Mouse (Mus musculus) forebrain, embryonic 10.5 days (tissue): ENCODE results near the gene Gm10320. TPM values are rescaled to one million over a fixed set of nuclear protein-coding genes. Genes with fewer than 3 reads are reported as not detected.

Experiments
- DNase-seq: peaks from one replicate; pipeline ENCODE4 v3.0.0-alpha.2; 2017; ENCODE audit warnings: low spot score; ENCODE audit errors: extremely low spot score
- H3K27ac ChIP-seq: fragments of 300-500 bp; sonication (generic); 2 replicates; pipeline ENCODE4 v1.5.1; 2016; ENCODE audit warnings: mild to moderate bottlenecking
- H3K27me3 ChIP-seq: fragments of 300-500 bp; sonication (generic); 2 replicates; pipeline ENCODE4 v1.6.1; 2016; ENCODE audit warnings: mild to moderate bottlenecking; ENCODE audit not compliant: poor library complexity, severe bottlenecking
- H3K36me3 ChIP-seq: fragments of 300-500 bp; sonication (generic); replicated peaks from 2 replicates; pipeline ENCODE4 v1.6.1; 2016; ENCODE audit warnings: mild to moderate bottlenecking, moderate library complexity
- H3K4me1 ChIP-seq: fragments of 300-500 bp; sonication (generic); 2 replicates; pipeline ENCODE4 v1.6.1; 2016
- H3K4me3 ChIP-seq: fragments of 300-500 bp; sonication (generic); 2 replicates; pipeline ENCODE4 v1.5.1; 2016; ENCODE audit warnings: mild to moderate bottlenecking, moderate library complexity
- H3K9me3 ChIP-seq: fragments of 300-500 bp; sonication (generic); 2 replicates; pipeline ENCODE4 v1.6.1; 2016; ENCODE audit warnings: mild to moderate bottlenecking, moderate library complexity
- WGBS: fragments of 180-500 bp; shearing (Covaris S2); methylation state at CpG from one replicate; pipeline ENCODE4 v1.1.7; 2016; 5-methylcytosine and 5-hydroxymethylcytosine counted together
- polyA plus RNA-seq: library from polyadenylated mRNA; unstranded; fragments of >200 nt; fragmentation: Nextera tagmentation; extraction: Ambion mirVana; gene quantifications from 2 replicates; pipeline ENCODE4 v1.2.1, GENCODE M21; 2016

Gm10320 gene
- polyA plus RNA-seq, 1 experiment from 2014 or later = 1.3 TPM

GRCm38 (mm10) chr13:98502236-98502812 lies 10.5 kb upstream of the Gm10320 start:
- H3K4me3 ChIP-seq = peak overlapping the region; percentile 54
- no peaks in the 10 kb centered on the region for H3K9me3 ChIP-seq
- peaks cover 59% of the 10 kb centered on the region for H3K4me1 ChIP-seq
- peak overlapping the region; percentile 78 for H3K27ac ChIP-seq
- under 1% methylated on average over 16 of the region's 16 CpGs for WGBS
- no peaks in the 10 kb centered on the region for H3K36me3 ChIP-seq
- H3K27me3 ChIP-seq = peaks cover 100% of the 10 kb centered on the region
- DNase-seq = peak; percentile 45

- H3K4me3 ChIP-seq = no peak overlapping the region
- no peaks in the 10 kb centered on the region for H3K9me3 ChIP-seq
- H3K27me3 ChIP-seq = peaks cover 100% of the 10 kb centered on the region
- no peaks in the 10 kb centered on the region for H3K36me3 ChIP-seq
- peaks cover 69% of the 10 kb centered on the region for H3K4me1 ChIP-seq
- H3K27ac ChIP-seq = no peak overlapping the region
- 5% methylated on average over 6 of the region's 6 CpGs for WGBS
- no peak for DNase-seq
Observed at GRCm38 (mm10) chr13:98501321-98501720, 9.5 kb upstream of the Gm10320 start.

GRCm38 (mm10) chr13:98500471-98501125 lies 8.8 kb upstream of the Gm10320 start:
- H3K9me3 ChIP-seq = no peaks in the 10 kb centered on the region
- 21% methylated on average over 13 of the region's 13 CpGs for WGBS
- no peak overlapping the region for H3K4me3 ChIP-seq
- peaks cover 61% of the 10 kb centered on the region for H3K4me1 ChIP-seq
- H3K27ac ChIP-seq = no peak overlapping the region
- peaks cover 96% of the 10 kb centered on the region for H3K27me3 ChIP-seq
- DNase-seq = no peak
- H3K36me3 ChIP-seq = no peaks in the 10 kb centered on the region

- H3K27me3 ChIP-seq = peaks cover 89% of the 10 kb centered on the region
- 60% methylated on average over 5 of the region's 5 CpGs for WGBS
- no peak overlapping the region for H3K4me3 ChIP-seq
- H3K9me3 ChIP-seq = no peaks in the 10 kb centered on the region
- H3K27ac ChIP-seq = no peak overlapping the region
- no peaks in the 10 kb centered on the region for H3K36me3 ChIP-seq
- H3K4me1 ChIP-seq = peaks cover 46% of the 10 kb centered on the region
- peak; percentile 14 for DNase-seq
Observed at GRCm38 (mm10) chr13:98498561-98498960, 6.8 kb upstream of the Gm10320 start.

GRCm38 (mm10) chr13:98498080-98498479 lies 6.3 kb upstream of the Gm10320 start:
- H3K36me3 ChIP-seq = no peaks in the 10 kb centered on the region
- no peak overlapping the region for H3K27ac ChIP-seq
- H3K4me1 ChIP-seq = peaks cover 41% of the 10 kb centered on the region
- no peak overlapping the region for H3K4me3 ChIP-seq
- 74% methylated on average over 11 of the region's 11 CpGs for WGBS
- H3K9me3 ChIP-seq = no peaks in the 10 kb centered on the region
- peaks cover 89% of the 10 kb centered on the region for H3K27me3 ChIP-seq
- DNase-seq = peak; percentile 13

- no peaks in the 10 kb centered on the region for H3K9me3 ChIP-seq
- peak; percentile 32 for DNase-seq
- H3K36me3 ChIP-seq = no peaks in the 10 kb centered on the region
- H3K27me3 ChIP-seq = peaks cover 89% of the 10 kb centered on the region
- 0 out of 2 replicates have a peak overlapping the region, but pooled peaks have one; percentile 13 for H3K27ac ChIP-seq
- peak overlapping the region; percentile 29; the same call in 1 of the 2 replicates for H3K4me3 ChIP-seq
- H3K4me1 ChIP-seq = peaks cover 40% of the 10 kb centered on the region
- 17% methylated on average over 16 of the region's 16 CpGs for WGBS
Observed at GRCm38 (mm10) chr13:98496917-98497870, 5.4 kb upstream of the Gm10320 start.

- H3K9me3 ChIP-seq = no peaks in the 10 kb centered on the region
- no peak overlapping the region for H3K27ac ChIP-seq
- H3K4me1 ChIP-seq = peaks cover 30% of the 10 kb centered on the region
- no peaks in the 10 kb centered on the region for H3K36me3 ChIP-seq
- no peak for DNase-seq
- WGBS = 65% methylated on average over 7 of the region's 8 CpGs
- peaks cover 67% of the 10 kb centered on the region for H3K27me3 ChIP-seq
- no peak overlapping the region for H3K4me3 ChIP-seq
Observed at GRCm38 (mm10) chr13:98494492-98495064, 2.8 kb upstream of the Gm10320 start.

- Histone ChIP-seq H3K27ac (no peak overlapping the region), H3K4me1 (peaks cover 30% of the 10 kb centered on the region), H3K27me3 (peaks cover 49% of the 10 kb centered on the region), H3K36me3 (no peaks in the 10 kb centered on the region), H3K9me3 (no peaks in the 10 kb centered on the region), H3K4me3 (no peak overlapping the region)
- WGBS = 58% methylated on average over 9 of the region's 9 CpGs
- DNase-seq = no peak
Observed at GRCm38 (mm10) chr13:98492569-98493255, 911 bp upstream of the Gm10320 start.

GRCm38 (mm10) chr13:98486726-98487125 lies 5.1 kb downstream of the Gm10320 start:
- no peak overlapping the region for H3K27ac ChIP-seq
- H3K36me3 ChIP-seq = no peaks in the 10 kb centered on the region
- no peak for DNase-seq
- H3K9me3 ChIP-seq = no peaks in the 10 kb centered on the region
- H3K4me1 ChIP-seq = no peaks in the 10 kb centered on the region
- 0 out of 2 replicates have a peak, but pooled peaks cover 5% of the 10 kb centered on the region for H3K27me3 ChIP-seq
- H3K4me3 ChIP-seq = no peak overlapping the region
- 90% methylated on average over 6 of the region's 6 CpGs for WGBS

GRCm38 (mm10) chr13:98486161-98486560 lies 5.6 kb downstream of the Gm10320 start:
- WGBS = 78% methylated on average over 3 of the region's 3 CpGs

GRCm38 (mm10) chr13:98485440-98485839 lies 6.4 kb downstream of the Gm10320 start:
- Histone ChIP-seq H3K27ac (no peak overlapping the region), H3K27me3 (0 out of 2 replicates have a peak, but pooled peaks cover 5% of the 10 kb centered on the region), H3K9me3 (no peaks in the 10 kb centered on the region), H3K36me3 (no peaks in the 10 kb centered on the region), H3K4me1 (no peaks in the 10 kb centered on the region), H3K4me3 (no peak overlapping the region)
- DNase-seq = no peak
- 80% methylated on average over 5 of the region's 5 CpGs for WGBS

More at GRCm38 (mm10) chr13:98486161-98486560, 5.6 kb downstream of the Gm10320 start:
- Histone ChIP-seq H3K27me3 (0 out of 2 replicates have a peak, but pooled peaks cover 5% of the 10 kb centered on the region), H3K9me3 (no peaks in the 10 kb centered on the region), H3K27ac (no peak overlapping the region), H3K36me3 (no peaks in the 10 kb centered on the region), H3K4me1 (no peaks in the 10 kb centered on the region), H3K4me3 (no peak overlapping the region)
- DNase-seq = no peak

GRCm38 (mm10) chr13:98477991-98478390 lies 13.8 kb downstream of the Gm10320 start:
- WGBS = 93% methylated on average over 3 of the region's 3 CpGs
- Histone ChIP-seq H3K4me3 (no peak overlapping the region), H3K27me3 (peaks cover 20% of the 10 kb centered on the region), H3K36me3 (no peaks in the 10 kb centered on the region), H3K4me1 (peaks cover 20% of the 10 kb centered on the region), H3K9me3 (no peaks in the 10 kb centered on the region), H3K27ac (no peak overlapping the region)
- DNase-seq = no peak
